Mouse (Mus musculus): ENCODE results near the gene Pde4dip. TPM values are rescaled to one million over a fixed set of nuclear protein-coding genes. Genes with fewer than 3 reads are reported as not detected.

Gene Pde4dip
- polyA plus RNA-seq, 1 experiment from 2014 or later, result 7.1 TPM

- 55% methylated on average over 2 of the region's 2 CpGs for WGBS
- no peak for TF ChIP-seq EP300 (IDR thresholded peaks at IDR 0.05)
- TF ChIP-seq CTCF (IDR thresholded peaks at IDR 0.05), result no peak
- no peaks in the 10 kb centered on the region for H3K36me3 ChIP-seq (ENCODE audit: insufficient read depth, low read length)
- H3K27ac ChIP-seq (ENCODE audit: low read length), result no peak overlapping the region
- no peaks in the 10 kb centered on the region for H3K9me3 ChIP-seq (ENCODE audit: low read length)
- no peaks in the 10 kb centered on the region for H3K4me1 ChIP-seq (ENCODE audit: insufficient read depth, low read depth, low read length)
- no peak overlapping the region for H3K4me3 ChIP-seq (ENCODE audit: low read depth, low read length)
- DNase-seq (ENCODE audit: low spot score) (no peak), ATAC-seq (no peak)
- H3K9ac ChIP-seq (replicated peaks; ENCODE audit: low read depth), result no peak overlapping the region
- H3K27me3 ChIP-seq (replicated peaks; ENCODE audit: insufficient read depth, low read length), result no peaks in the 10 kb centered on the region
- H3K4me2 ChIP-seq (replicated peaks; ENCODE audit: low read depth, low read length), result no peak overlapping the region
Measured at GRCm38 (mm10) chr3:97830122-97830521, 58.4 kb downstream of the Pde4dip start.

GRCm38 (mm10) chr3:97828286-97828685, 60.2 kb downstream of the Pde4dip start:
- Histone ChIP-seq H3K4me1 (ENCODE audit: insufficient read depth, low read depth, low read length) (no peaks in the 10 kb centered on the region), H3K27me3 (replicated peaks; ENCODE audit: insufficient read depth, low read length) (no peaks in the 10 kb centered on the region), H3K9ac (replicated peaks; ENCODE audit: low read depth) (no peak overlapping the region), H3K9me3 (ENCODE audit: low read length) (no peaks in the 10 kb centered on the region), H3K36me3 (ENCODE audit: insufficient read depth, low read length) (no peaks in the 10 kb centered on the region), H3K4me2 (replicated peaks; ENCODE audit: low read depth, low read length) (no peak overlapping the region), H3K4me3 (ENCODE audit: low read depth, low read length) (no peak overlapping the region), H3K27ac (ENCODE audit: low read length) (no peak overlapping the region)
- ATAC-seq, result no peak
- TF ChIP-seq EP300 (IDR thresholded peaks at IDR 0.05), result no peak
- TF ChIP-seq CTCF (IDR thresholded peaks at IDR 0.05), result no peak
- no peak for DNase-seq (ENCODE audit: low spot score)
- WGBS, result 91% methylated on average over 4 of the region's 4 CpGs

GRCm38 (mm10) chr3:97825246-97825645, 63.3 kb downstream of the Pde4dip start:
- H3K36me3 ChIP-seq (ENCODE audit: insufficient read depth, low read length), result no peaks in the 10 kb centered on the region
- H3K27me3 ChIP-seq (replicated peaks; ENCODE audit: insufficient read depth, low read length), result no peaks in the 10 kb centered on the region
- DNase-seq (ENCODE audit: low spot score), result no peak
- TF ChIP-seq CTCF (IDR thresholded peaks at IDR 0.05), result no peak
- no peak overlapping the region for H3K27ac ChIP-seq (ENCODE audit: low read length)
- H3K9ac ChIP-seq (replicated peaks; ENCODE audit: low read depth), result no peak overlapping the region
- H3K9me3 ChIP-seq (ENCODE audit: low read length), result no peaks in the 10 kb centered on the region
- no peak overlapping the region for H3K4me2 ChIP-seq (replicated peaks; ENCODE audit: low read depth, low read length)
- no peak overlapping the region for H3K4me3 ChIP-seq (ENCODE audit: low read depth, low read length)
- WGBS, result 22% methylated on average over 3 of the region's 3 CpGs
- no peak for ATAC-seq
- no peaks in the 10 kb centered on the region for H3K4me1 ChIP-seq (ENCODE audit: insufficient read depth, low read depth, low read length)

- H3K36me3 ChIP-seq (ENCODE audit: insufficient read depth, low read length), result no peaks in the 10 kb centered on the region
- no peak overlapping the region for H3K27ac ChIP-seq (ENCODE audit: low read length)
- TF ChIP-seq CTCF (IDR thresholded peaks at IDR 0.05), result no peak
- no peak for TF ChIP-seq EP300 (IDR thresholded peaks at IDR 0.05)
- DNase-seq (ENCODE audit: low spot score) (peak; percentile 15), ATAC-seq (peak; percentile 27; the same call in 1 of the 2 replicates)
- H3K4me2 ChIP-seq (replicated peaks; ENCODE audit: low read depth, low read length), result peak overlapping the region; percentile 60
- H3K27me3 ChIP-seq (replicated peaks; ENCODE audit: insufficient read depth, low read length), result no peaks in the 10 kb centered on the region
- no peak overlapping the region; the same call in 1 of the 2 replicates for H3K4me3 ChIP-seq (ENCODE audit: low read depth, low read length)
- no peaks in the 10 kb centered on the region for H3K9me3 ChIP-seq (ENCODE audit: low read length)
- WGBS, result 6% methylated on average over 4 of the region's 5 CpGs
- H3K9ac ChIP-seq (replicated peaks; ENCODE audit: low read depth), result no peak overlapping the region
- no peaks in the 10 kb centered on the region for H3K4me1 ChIP-seq (ENCODE audit: insufficient read depth, low read depth, low read length)
Measured at GRCm38 (mm10) chr3:97824744-97825143, 63.8 kb downstream of the Pde4dip start.

- ATAC-seq (peak; percentile 79), DNase-seq (ENCODE audit: low spot score) (peak; percentile 46)
- TF ChIP-seq EP300 (IDR thresholded peaks at IDR 0.05), result no peak
- TF ChIP-seq CTCF (IDR thresholded peaks at IDR 0.05), result no peak
- Histone ChIP-seq H3K27me3 (replicated peaks; ENCODE audit: insufficient read depth, low read length) (no peaks in the 10 kb centered on the region), H3K4me3 (ENCODE audit: low read depth, low read length) (peak overlapping the region; percentile 33; the same call in 1 of the 2 replicates), H3K4me2 (replicated peaks; ENCODE audit: low read depth, low read length) (peak overlapping the region; percentile 60), H3K36me3 (ENCODE audit: insufficient read depth, low read length) (no peaks in the 10 kb centered on the region), H3K4me1 (ENCODE audit: insufficient read depth, low read depth, low read length) (no peaks in the 10 kb centered on the region), H3K27ac (ENCODE audit: low read length) (no peak overlapping the region), H3K9ac (replicated peaks; ENCODE audit: low read depth) (no peak overlapping the region), H3K9me3 (ENCODE audit: low read length) (no peaks in the 10 kb centered on the region)
- under 1% methylated on average over 28 of the region's 29 CpGs for WGBS
Measured at GRCm38 (mm10) chr3:97824011-97824711, 64.3 kb downstream of the Pde4dip start.

GRCm38 (mm10) chr3:97823438-97823837, 65.1 kb downstream of the Pde4dip start:
- Histone ChIP-seq H3K27ac (ENCODE audit: low read length) (no peak overlapping the region), H3K36me3 (ENCODE audit: insufficient read depth, low read length) (no peaks in the 10 kb centered on the region), H3K9ac (replicated peaks; ENCODE audit: low read depth) (no peak overlapping the region), H3K4me1 (ENCODE audit: insufficient read depth, low read depth, low read length) (no peaks in the 10 kb centered on the region), H3K9me3 (ENCODE audit: low read length) (no peaks in the 10 kb centered on the region), H3K4me2 (replicated peaks; ENCODE audit: low read depth, low read length) (no peak overlapping the region), H3K27me3 (replicated peaks; ENCODE audit: insufficient read depth, low read length) (no peaks in the 10 kb centered on the region), H3K4me3 (ENCODE audit: low read depth, low read length) (no peak overlapping the region)
- WGBS, result 26% methylated on average over 6 of the region's 6 CpGs
- no peak for ATAC-seq
- DNase-seq (ENCODE audit: low spot score), result no peak
- TF ChIP-seq EP300 (IDR thresholded peaks at IDR 0.05), result no peak
- TF ChIP-seq CTCF (IDR thresholded peaks at IDR 0.05), result no peak
